Mouse (Mus musculus) kidney, adult 18-20 months (tissue): ENCODE measurements around the gene Gpatch1.
"Not testable (repeated sequence)": the region's sequence is repeated elsewhere in the genome, so short reads cannot be mapped to it uniquely, and the experiment has no call there.

Source experiments
- DNase-seq: peaks from one replicate; pipeline ENCODE4 v3.0.0; 2021

Gpatch1 gene

GRCm38 (mm10) chr7:35322732-35323420 lies 4.6 kb upstream of the Gpatch1 start:
- DNase-seq: peak; percentile 7

GRCm38 (mm10) chr7:35322161-35322560 lies 3.9 kb upstream of the Gpatch1 start:
- DNase-seq: no peak

GRCm38 (mm10) chr7:35319755-35320154 lies 1.5 kb upstream of the Gpatch1 start:
- DNase-seq: no peak

GRCm38 (mm10) chr7:35319221-35319620 lies 981 bp upstream of the Gpatch1 start:
- not testable (repeated sequence) for DNase-seq

GRCm38 (mm10) chr7:35314156-35314555 lies 4.1 kb downstream of the Gpatch1 start:
- DNase-seq: no peak

- DNase-seq: no peak
Measured at GRCm38 (mm10) chr7:35311214-35311613, 7.0 kb downstream of the Gpatch1 start.

- DNase-seq: no peak
Measured at GRCm38 (mm10) chr7:35300792-35301191, 17.4 kb downstream of the Gpatch1 start.

GRCm38 (mm10) chr7:35299656-35300055 lies 18.6 kb downstream of the Gpatch1 start:
- peak; percentile 34 for DNase-seq

GRCm38 (mm10) chr7:35297886-35298285 lies 20.4 kb downstream of the Gpatch1 start:
- DNase-seq: no peak

- DNase-seq: no peak
Measured at GRCm38 (mm10) chr7:35295631-35296030, 22.6 kb downstream of the Gpatch1 start.

GRCm38 (mm10) chr7:35293464-35293863 lies 24.8 kb downstream of the Gpatch1 start:
- DNase-seq: no peak

- no peak for DNase-seq
Measured at GRCm38 (mm10) chr7:35278933-35279332, 39.3 kb downstream of the Gpatch1 start.

- DNase-seq: no peak
Measured at GRCm38 (mm10) chr7:35277433-35277832, 40.8 kb downstream of the Gpatch1 start.

- peak; percentile 44 for DNase-seq
Measured at GRCm38 (mm10) chr7:35269443-35270024, 48.7 kb downstream of the Gpatch1 start.

GRCm38 (mm10) chr7:35267841-35268240 lies 50.4 kb downstream of the Gpatch1 start:
- DNase-seq: peak; percentile 17

- no peak for DNase-seq
Measured at GRCm38 (mm10) chr7:35266666-35267065, 51.6 kb downstream of the Gpatch1 start.

GRCm38 (mm10) chr7:35264746-35265145 lies 53.5 kb downstream of the Gpatch1 start:
- DNase-seq: peak; percentile 47

- no peak for DNase-seq
Measured at GRCm38 (mm10) chr7:35263595-35264489, 54.4 kb downstream of the Gpatch1 start.

GRCm38 (mm10) chr7:35259384-35259783 lies 58.9 kb downstream of the Gpatch1 start:
- no peak for DNase-seq

GRCm38 (mm10) chr7:35258294-35258693 lies 59.9 kb downstream of the Gpatch1 start:
- no peak for DNase-seq

GRCm38 (mm10) chr7:35252041-35252558 lies 66.1 kb downstream of the Gpatch1 start:
- DNase-seq: peak; percentile 58

- not testable (repeated sequence) for DNase-seq
Measured at GRCm38 (mm10) chr7:35237935-35238334, 80.3 kb downstream of the Gpatch1 start.

GRCm38 (mm10) chr7:35235308-35235707 lies 82.9 kb downstream of the Gpatch1 start:
- peak; percentile 40 for DNase-seq
